Mouse (Mus musculus): Measurements from ENCODE around the gene Ank2. TPM values are rescaled to one million over a fixed set of nuclear protein-coding genes. Genes with fewer than 3 reads are reported as not detected.

The Ank2 gene
- polyA plus RNA-seq, 1 experiment, result not detected

DNA sequence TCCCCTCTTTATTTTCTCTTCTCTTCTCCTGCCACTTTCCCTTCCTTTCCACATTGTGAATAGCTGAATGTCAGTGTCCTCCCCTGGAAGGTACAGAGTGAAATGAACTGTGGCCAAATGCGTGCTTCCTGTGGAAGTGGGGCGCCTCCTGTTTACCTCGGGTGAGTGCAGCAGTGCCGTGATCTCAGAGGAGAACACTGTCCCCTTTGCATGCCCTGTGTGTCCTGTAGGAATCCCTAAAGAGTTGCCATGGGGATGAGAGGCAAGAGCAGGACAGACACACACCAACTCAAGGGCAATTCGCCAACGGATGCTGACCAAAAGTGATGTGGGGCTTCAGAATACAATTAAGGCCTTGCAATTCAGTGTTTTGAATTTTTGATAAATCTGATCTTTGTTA is 521.8 kb downstream of the Ank2 start:
- Histone ChIP-seq H3K4me3 (replicated peaks) (no peak overlapping the region), H3K4me1 (no peaks in the 10 kb centered on the region), H3K27me3 (replicated peaks) (no peaks in the 10 kb centered on the region), H3K9me3 (peaks cover 3% of the 10 kb centered on the region), H3K36me3 (replicated peaks; ENCODE audit: low read length) (no peaks in the 10 kb centered on the region)
- TF ChIP-seq FLI1 (IDR thresholded peaks at IDR 0.05; ENCODE audit: low read length) (no peak), GATA1 (IDR thresholded peaks at IDR 0.05; ENCODE audit: borderline replicate concordance, low read length) (no peak)

DNA sequence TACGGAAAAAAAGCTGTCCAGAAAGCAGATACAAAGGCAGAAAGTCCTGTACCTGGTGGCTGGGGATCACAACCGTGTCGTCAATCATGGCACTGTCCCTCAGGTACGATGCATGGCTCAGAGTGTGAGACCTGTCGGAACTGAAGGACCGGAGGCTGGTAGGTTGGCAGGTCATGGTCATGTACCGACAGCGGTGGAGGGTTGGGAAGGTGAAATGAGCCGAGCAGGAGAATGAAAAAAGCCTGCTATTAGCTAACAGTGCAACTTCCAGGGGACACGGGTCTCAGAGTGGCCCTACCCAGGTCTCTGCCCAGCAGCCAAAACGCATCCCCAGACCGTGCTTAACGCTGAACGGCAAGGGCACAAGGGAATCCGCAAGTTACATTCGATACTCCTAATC is 522.4 kb downstream of the Ank2 start:
- TF ChIP-seq GATA1 (IDR thresholded peaks at IDR 0.05; ENCODE audit: borderline replicate concordance, low read length), result no peak
- H3K4me1 ChIP-seq, result no peaks in the 10 kb centered on the region
- peaks cover 3% of the 10 kb centered on the region for H3K9me3 ChIP-seq
- no peaks in the 10 kb centered on the region for H3K36me3 ChIP-seq (replicated peaks; ENCODE audit: low read length)
- no peak overlapping the region for H3K4me3 ChIP-seq (replicated peaks)
- H3K27me3 ChIP-seq (replicated peaks), result no peaks in the 10 kb centered on the region

DNA sequence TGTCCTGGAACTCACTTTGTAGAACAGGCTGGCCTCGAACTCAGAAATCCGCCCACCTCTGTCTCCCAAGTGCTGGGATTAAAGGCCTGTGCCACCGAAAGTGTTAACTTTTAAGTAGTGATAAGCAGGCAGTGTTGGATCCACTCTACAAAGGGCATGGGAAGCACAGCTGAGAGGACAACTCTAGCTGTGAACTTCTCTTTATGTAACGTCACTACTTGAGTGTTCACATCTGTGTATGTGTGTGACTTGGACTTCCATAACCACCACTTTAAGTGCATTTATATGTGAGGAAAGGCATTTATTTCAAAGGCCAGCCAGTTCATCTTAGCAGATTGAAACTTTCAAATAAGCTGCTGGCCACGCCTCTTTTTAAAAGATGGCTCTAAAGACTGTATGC is 523.7 kb downstream of the Ank2 start:
- TF ChIP-seq FLI1 (IDR thresholded peaks at IDR 0.05; ENCODE audit: low read length) (no peak), GATA1 (IDR thresholded peaks at IDR 0.05; ENCODE audit: borderline replicate concordance, low read length) (no peak)
- Histone ChIP-seq H3K4me1 (no peaks in the 10 kb centered on the region), H3K4me3 (replicated peaks) (no peak overlapping the region), H3K9me3 (peaks cover 3% of the 10 kb centered on the region), H3K36me3 (replicated peaks; ENCODE audit: low read length) (no peaks in the 10 kb centered on the region), H3K27me3 (replicated peaks) (no peaks in the 10 kb centered on the region)

- no peak for TF ChIP-seq GATA1 (IDR thresholded peaks at IDR 0.05; ENCODE audit: borderline replicate concordance, low read length)
- TF ChIP-seq FLI1 (IDR thresholded peaks at IDR 0.05; ENCODE audit: low read length), result no peak
- no peaks in the 10 kb centered on the region for H3K9me3 ChIP-seq
- H3K4me3 ChIP-seq (replicated peaks), result no peak overlapping the region
- no peaks in the 10 kb centered on the region for H3K36me3 ChIP-seq (replicated peaks; ENCODE audit: low read length)
- no peaks in the 10 kb centered on the region for H3K4me1 ChIP-seq
- H3K27me3 ChIP-seq (replicated peaks), result no peaks in the 10 kb centered on the region
Observed at GRCm38 (mm10) chr3:126973551-126973950, 525.6 kb downstream of the Ank2 start.

- Histone ChIP-seq H3K36me3 (replicated peaks; ENCODE audit: low read length) (no peaks in the 10 kb centered on the region), H3K27me3 (replicated peaks) (no peaks in the 10 kb centered on the region), H3K4me1 (no peaks in the 10 kb centered on the region), H3K4me3 (replicated peaks) (no peak overlapping the region), H3K9me3 (0 out of 2 replicates have a peak, but pooled peaks cover 4% of the 10 kb centered on the region)
- TF ChIP-seq GATA1 (IDR thresholded peaks at IDR 0.05; ENCODE audit: borderline replicate concordance, low read length) (no peak), FLI1 (IDR thresholded peaks at IDR 0.05; ENCODE audit: low read length) (no peak)
Observed at GRCm38 (mm10) chr3:126971531-126971930, 527.6 kb downstream of the Ank2 start.

DNA sequence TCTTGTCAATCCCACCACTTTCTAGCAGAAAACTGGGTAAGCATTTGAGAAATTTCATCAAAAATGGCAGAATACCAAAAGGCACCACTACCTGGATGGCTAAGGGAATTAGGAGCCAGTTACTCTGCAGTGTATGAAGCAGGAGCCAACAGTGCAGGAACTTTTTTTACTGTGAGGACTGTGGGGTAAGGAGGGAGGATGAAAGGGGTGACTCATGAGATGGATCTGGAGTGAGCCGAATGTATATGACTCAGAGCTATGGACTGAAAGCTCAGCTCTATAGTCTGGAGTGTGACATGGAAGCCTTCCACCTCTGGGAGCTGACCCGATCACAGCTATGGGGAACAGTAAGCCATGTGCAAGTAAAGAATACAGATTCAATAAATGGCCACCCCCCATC is 530.4 kb downstream of the Ank2 start:
- no peak for TF ChIP-seq FLI1 (IDR thresholded peaks at IDR 0.05; ENCODE audit: low read length)
- no peak for TF ChIP-seq GATA1 (IDR thresholded peaks at IDR 0.05; ENCODE audit: borderline replicate concordance, low read length)
- Histone ChIP-seq H3K4me3 (replicated peaks) (no peak overlapping the region), H3K4me1 (no peaks in the 10 kb centered on the region), H3K27me3 (replicated peaks) (no peaks in the 10 kb centered on the region), H3K9me3 (peaks cover 7% of the 10 kb centered on the region; the same call in 1 of the 2 replicates), H3K36me3 (replicated peaks; ENCODE audit: low read length) (no peaks in the 10 kb centered on the region)

- H3K4me3 ChIP-seq (replicated peaks), result no peak overlapping the region
- no peak for TF ChIP-seq GATA1 (IDR thresholded peaks at IDR 0.05; ENCODE audit: borderline replicate concordance, low read length)
- TF ChIP-seq FLI1 (IDR thresholded peaks at IDR 0.05; ENCODE audit: low read length), result no peak
- peaks cover 16% of the 10 kb centered on the region for H3K9me3 ChIP-seq
- H3K4me1 ChIP-seq, result no peaks in the 10 kb centered on the region
- H3K36me3 ChIP-seq (replicated peaks; ENCODE audit: low read length), result no peaks in the 10 kb centered on the region
- H3K27me3 ChIP-seq (replicated peaks), result no peaks in the 10 kb centered on the region
Observed at GRCm38 (mm10) chr3:126965767-126966166, 533.4 kb downstream of the Ank2 start.

DNA sequence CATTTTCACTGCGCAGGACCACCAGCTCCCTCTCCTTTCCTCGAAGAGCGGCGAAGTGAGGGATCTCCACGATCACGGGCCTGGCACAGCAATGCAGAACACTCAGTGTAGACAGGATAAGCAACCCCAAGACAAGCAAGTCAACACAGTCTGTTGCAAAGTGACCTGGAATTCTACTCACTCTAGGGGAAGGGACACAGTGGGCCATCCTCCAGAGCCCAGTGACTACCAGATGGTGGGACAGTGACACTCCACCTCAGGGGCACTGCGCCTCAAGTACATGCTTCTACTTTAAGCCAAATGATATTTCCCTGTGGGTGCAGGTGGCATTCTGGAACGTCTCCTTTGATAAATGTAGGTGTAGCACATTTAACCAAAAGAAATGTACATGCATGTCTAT is 536.8 kb downstream of the Ank2 start:
- no peaks in the 10 kb centered on the region for H3K36me3 ChIP-seq (replicated peaks; ENCODE audit: low read length)
- TF ChIP-seq FLI1 (IDR thresholded peaks at IDR 0.05; ENCODE audit: low read length), result no peak
- TF ChIP-seq GATA1 (IDR thresholded peaks at IDR 0.05; ENCODE audit: borderline replicate concordance, low read length), result no peak

DNA sequence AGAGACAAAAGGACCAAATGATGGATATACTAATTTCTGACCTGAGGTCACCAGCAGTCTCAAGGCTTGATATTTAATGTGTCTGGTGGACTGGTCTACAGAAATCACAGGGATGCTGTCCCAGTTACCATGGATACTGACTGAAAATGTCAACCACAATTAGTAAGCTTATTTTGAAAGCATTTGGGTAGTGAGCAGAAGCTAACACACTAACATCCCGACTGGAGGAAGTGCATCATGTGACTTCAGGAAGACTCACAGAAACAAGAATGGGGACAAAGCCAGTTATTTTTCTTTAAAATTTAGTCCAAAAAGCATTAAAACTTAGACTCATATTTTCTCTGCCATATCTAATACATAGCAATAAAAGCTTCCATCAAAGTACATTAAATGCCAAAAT is 546.5 kb downstream of the Ank2 start:
- no peaks in the 10 kb centered on the region for H3K4me1 ChIP-seq
- H3K9me3 ChIP-seq, result peaks cover 6% of the 10 kb centered on the region
- no peaks in the 10 kb centered on the region for H3K36me3 ChIP-seq (replicated peaks; ENCODE audit: low read length)
- TF ChIP-seq GATA1 (IDR thresholded peaks at IDR 0.05; ENCODE audit: borderline replicate concordance, low read length) (no peak), FLI1 (IDR thresholded peaks at IDR 0.05; ENCODE audit: low read length) (no peak)
- H3K27me3 ChIP-seq (replicated peaks), result no peaks in the 10 kb centered on the region
- no peak overlapping the region for H3K4me3 ChIP-seq (replicated peaks)

More for the DNA sequence above, 536.8 kb downstream of the Ank2 start:
- Histone ChIP-seq H3K4me3 (replicated peaks) (no peak overlapping the region), H3K4me1 (no peaks in the 10 kb centered on the region), H3K9me3 (peaks cover 14% of the 10 kb centered on the region), H3K27me3 (replicated peaks) (no peaks in the 10 kb centered on the region)

- TF ChIP-seq GATA1 (IDR thresholded peaks at IDR 0.05; ENCODE audit: borderline replicate concordance, low read length) (no peak), FLI1 (IDR thresholded peaks at IDR 0.05; ENCODE audit: low read length) (no peak)
- Histone ChIP-seq H3K9me3 (peaks cover 66% of the 10 kb centered on the region), H3K4me3 (replicated peaks) (no peak overlapping the region), H3K36me3 (replicated peaks; ENCODE audit: low read length) (no peaks in the 10 kb centered on the region), H3K27me3 (replicated peaks) (no peaks in the 10 kb centered on the region), H3K4me1 (no peaks in the 10 kb centered on the region)
Observed at GRCm38 (mm10) chr3:126946591-126946990, 552.6 kb downstream of the Ank2 start.

GRCm38 (mm10) chr3:126944838-126945237 is 554.3 kb downstream of the Ank2 start:
- Histone ChIP-seq H3K27me3 (replicated peaks) (no peaks in the 10 kb centered on the region), H3K4me1 (no peaks in the 10 kb centered on the region), H3K36me3 (replicated peaks; ENCODE audit: low read length) (no peaks in the 10 kb centered on the region), H3K4me3 (replicated peaks) (no peak overlapping the region), H3K9me3 (peaks cover 75% of the 10 kb centered on the region)
- no peak for TF ChIP-seq GATA1 (IDR thresholded peaks at IDR 0.05; ENCODE audit: borderline replicate concordance, low read length)
- TF ChIP-seq FLI1 (IDR thresholded peaks at IDR 0.05; ENCODE audit: low read length), result no peak
